Mouse (Mus musculus) hindbrain, embryonic 14.5 days (tissue): Measurements from ENCODE around the gene Myo1c. TPM values are rescaled to one million over a fixed set of nuclear protein-coding genes. Genes with fewer than 3 reads are reported as not detected.
A peak's percentile ranks its signal among the peaks of the same experiment; 100 is the strongest.

Source experiments
- ATAC-seq: fragments of 200-750 bp; cut with Nextera tagmentation; 2 replicates; pipeline ENCODE4 v1.8.0; 2017; ENCODE audit warnings: moderate number of reproducible peaks, mild to moderate bottlenecking, moderate TSS enrichment, moderate library complexity; ENCODE audit not compliant: low FRiP score
- DNase-seq: peaks from one replicate; pipeline ENCODE4 v3.0.0-alpha.2; 2015; ENCODE audit warnings: low spot score
- H3K27ac ChIP-seq: fragments of 300-500 bp; sonication (generic); 2 replicates; pipeline ENCODE4 v1.5.1; 2014; ENCODE audit warnings: mild to moderate bottlenecking, moderate library complexity
- H3K27me3 ChIP-seq: fragments of 300-500 bp; sonication (generic); 2 replicates; pipeline ENCODE4 v1.6.1; 2014; ENCODE audit warnings: mild to moderate bottlenecking, low read length, mixed read lengths; ENCODE audit not compliant: control insufficient read depth, insufficient read depth
- H3K36me3 ChIP-seq: fragments of 300-500 bp; sonication (generic); replicated peaks from 2 replicates; pipeline ENCODE4 v1.6.1; 2014; ENCODE audit not compliant: control insufficient read depth, insufficient read depth
- H3K4me1 ChIP-seq: fragments of 300-500 bp; sonication (generic); replicated peaks from 2 replicates; pipeline ENCODE4 v1.6.1; 2014; ENCODE audit warnings: antibody characterized with exemption, low read length, mixed read lengths; ENCODE audit not compliant: control insufficient read depth, insufficient read depth
- H3K4me2 ChIP-seq: fragments of 300-500 bp; sonication (generic); replicated peaks from 2 replicates; pipeline ENCODE4 v1.6.1; 2014; ENCODE audit warnings: mild to moderate bottlenecking, moderate library complexity
- H3K4me3 ChIP-seq: fragments of 300-500 bp; sonication (generic); replicated peaks from 2 replicates; pipeline ENCODE4 v1.5.1; 2014; ENCODE audit warnings: mild to moderate bottlenecking, low read length
- H3K9ac ChIP-seq: fragments of 300-500 bp; sonication (generic); 2 replicates; pipeline ENCODE4 v1.6.1; 2014
- H3K9me3 ChIP-seq: fragments of 300-500 bp; sonication (generic); 2 replicates; pipeline ENCODE4 v1.6.1; 2016; ENCODE audit warnings: low read length; ENCODE audit not compliant: control insufficient read depth
- WGBS: fragments of 180-500 bp; shearing (Covaris S2); extraction: QIAGEN DNeasy Blood & Tissue Kit; methylation state at CpG from one replicate; pipeline ENCODE4 v1.1.7; 2014; 5-methylcytosine and 5-hydroxymethylcytosine counted together
- polyA plus RNA-seq: library from polyadenylated mRNA; unstranded; fragments of >200 nt; fragmentation: Nextera tagmentation; extraction: Ambion mirVana; gene quantifications from 2 replicates; pipeline ENCODE4 v1.2.1, GENCODE M21; 2014

The Myo1c gene
- polyA plus RNA-seq, 1 experiment from 2014 or later: 8.7 TPM

- H3K9ac ChIP-seq: peak overlapping the region; percentile 52
- no peak overlapping the region for H3K27ac ChIP-seq
- peak; percentile 32 for ATAC-seq
- peaks cover 37% of the 10 kb centered on the region for H3K27me3 ChIP-seq
- peak; percentile 60 for DNase-seq
- no peaks in the 10 kb centered on the region for H3K36me3 ChIP-seq
- WGBS: 1% methylated on average over 39 of the region's 45 CpGs
- H3K4me1 ChIP-seq: peaks cover 19% of the 10 kb centered on the region; the same call in 1 of the 2 replicates
- peak overlapping the region; percentile 43 for H3K4me3 ChIP-seq
- H3K4me2 ChIP-seq: peak overlapping the region; percentile 73
- no peaks in the 10 kb centered on the region for H3K9me3 ChIP-seq
Measured at GRCm38 (mm10) chr11:75653781-75654470, 3.6 kb downstream of the Myo1c start.

DNA sequence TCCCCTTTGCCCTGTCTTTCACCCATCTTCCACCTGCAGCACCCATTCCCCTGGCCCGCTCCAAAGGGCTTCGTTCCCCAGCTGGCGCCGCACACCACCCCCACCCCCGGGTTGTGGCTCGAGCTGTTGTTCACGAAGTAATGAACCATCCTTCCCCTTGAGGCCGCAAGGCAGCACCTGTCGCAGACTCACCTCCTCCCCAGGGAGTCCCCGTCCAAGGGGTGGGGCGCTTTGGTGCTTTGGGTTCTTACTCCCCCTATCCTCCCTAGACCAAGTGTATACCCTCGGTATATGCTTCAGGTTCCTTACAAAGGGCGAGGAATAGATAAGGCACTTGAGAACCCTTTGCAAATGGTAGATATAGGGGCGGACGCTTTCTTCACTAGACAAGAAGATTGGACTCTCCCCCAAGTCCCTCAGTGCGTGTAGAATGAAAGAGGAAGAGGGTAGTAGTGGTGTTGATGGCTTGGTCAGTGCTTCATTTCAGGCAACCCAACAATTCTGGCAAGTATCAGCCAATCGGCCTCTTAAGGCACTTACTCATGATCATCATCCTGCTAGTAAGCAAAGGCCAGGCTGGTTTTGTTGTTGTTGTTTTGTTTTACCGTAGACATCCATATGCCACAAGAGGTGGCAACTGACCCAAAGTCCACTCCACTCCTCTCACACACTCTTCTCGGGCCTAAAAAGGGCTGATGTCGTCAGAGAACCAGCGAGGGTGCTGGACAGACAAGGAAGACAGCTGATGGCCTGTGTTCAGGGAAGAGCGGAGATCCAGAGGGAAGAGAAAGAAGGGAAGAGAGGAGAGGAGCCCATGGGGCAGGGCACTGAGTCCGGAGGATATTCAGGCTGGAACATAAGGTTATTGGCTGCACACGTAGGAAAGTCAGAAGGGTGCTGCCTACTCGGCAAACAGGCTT is 4.4 kb downstream of the Myo1c start:
- H3K9me3 ChIP-seq: no peaks in the 10 kb centered on the region
- no peak overlapping the region for H3K27ac ChIP-seq
- H3K4me2 ChIP-seq: peak overlapping the region; percentile 73
- peaks cover 37% of the 10 kb centered on the region for H3K27me3 ChIP-seq
- ATAC-seq (no peak), DNase-seq (no peak)
- H3K36me3 ChIP-seq: no peaks in the 10 kb centered on the region
- H3K4me1 ChIP-seq: peaks cover 19% of the 10 kb centered on the region; the same call in 1 of the 2 replicates
- WGBS: 41% methylated on average over 25 of the region's 25 CpGs
- peak overlapping the region; percentile 43 for H3K4me3 ChIP-seq
- H3K9ac ChIP-seq: peak overlapping the region; percentile 52; the same call in 1 of the 2 replicates

- H3K4me2 ChIP-seq: peak overlapping the region; percentile 68
- peaks cover 37% of the 10 kb centered on the region for H3K27me3 ChIP-seq
- H3K4me3 ChIP-seq: peak overlapping the region; percentile 39
- no peaks in the 10 kb centered on the region for H3K9me3 ChIP-seq
- H3K9ac ChIP-seq: peak overlapping the region; percentile 69
- ATAC-seq (peak; percentile 34; the same call in 1 of the 2 replicates), DNase-seq (peak; percentile 30)
- no peak overlapping the region for H3K27ac ChIP-seq
- WGBS: 2% methylated on average over 78 of the region's 78 CpGs
- peaks cover 2% of the 10 kb centered on the region; the same call in 1 of the 2 replicates for H3K36me3 ChIP-seq
- peaks cover 19% of the 10 kb centered on the region; the same call in 1 of the 2 replicates for H3K4me1 ChIP-seq
Measured at GRCm38 (mm10) chr11:75655621-75656545, 5.6 kb downstream of the Myo1c start.

DNA sequence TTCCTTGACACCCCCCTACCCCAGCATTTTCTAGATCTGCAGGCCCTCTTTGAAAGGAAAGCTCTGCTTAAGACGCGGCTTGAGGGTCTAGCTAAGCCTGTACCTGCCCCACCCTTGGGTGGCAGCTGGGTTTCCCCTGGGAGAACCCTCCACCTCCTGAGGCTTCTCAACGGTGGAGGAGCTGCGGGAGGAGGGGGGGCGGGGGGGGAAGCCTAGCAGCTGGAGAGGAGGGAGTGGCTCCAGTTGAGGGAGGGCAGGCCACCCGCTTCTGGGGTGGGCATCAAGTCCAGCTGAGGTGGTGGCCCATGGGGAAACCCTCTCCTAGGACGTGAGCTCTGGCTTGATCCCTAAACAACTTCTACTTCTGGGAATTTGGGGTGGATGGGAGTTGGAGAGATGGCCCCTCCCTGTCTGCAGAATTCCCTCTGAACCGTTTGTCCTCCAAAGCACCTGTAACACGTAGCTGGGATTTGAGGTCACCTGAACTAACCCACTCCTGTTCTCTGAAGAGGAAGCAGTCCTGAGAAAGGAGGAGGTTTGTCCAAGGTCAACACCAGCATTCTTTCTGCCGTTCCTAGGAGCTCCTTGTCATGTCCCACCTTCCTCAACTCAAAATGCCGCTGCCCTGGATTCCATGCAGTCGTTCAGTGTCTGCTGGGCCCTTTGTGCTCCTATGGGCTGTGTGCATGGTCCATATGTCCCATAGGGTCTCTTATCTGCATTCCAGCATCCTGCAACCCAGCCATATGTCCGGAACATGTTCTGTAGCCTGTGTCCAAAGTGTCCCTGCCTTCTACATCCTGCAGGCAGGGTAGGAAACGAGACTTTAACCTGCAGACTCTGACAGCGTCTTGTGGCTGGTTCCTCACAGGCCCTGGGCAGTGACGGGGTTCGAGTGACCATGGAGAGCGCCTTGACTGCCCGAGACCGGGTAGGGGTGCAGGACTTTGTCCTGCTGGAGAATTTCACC is 6.6 kb downstream of the Myo1c start:
- Histone ChIP-seq H3K9me3 (no peaks in the 10 kb centered on the region), H3K4me3 (peak overlapping the region; percentile 39), H3K4me1 (peaks cover 19% of the 10 kb centered on the region; the same call in 1 of the 2 replicates), H3K9ac (peak overlapping the region; percentile 69; the same call in 1 of the 2 replicates), H3K27ac (no peak overlapping the region), H3K4me2 (peak overlapping the region; percentile 68), H3K36me3 (peaks cover 9% of the 10 kb centered on the region; the same call in 1 of the 2 replicates), H3K27me3 (peaks cover 37% of the 10 kb centered on the region)
- 62% methylated on average over 19 of the region's 20 CpGs for WGBS
- ATAC-seq: no peak
- DNase-seq: no peak

- Histone ChIP-seq H3K9ac (no peak overlapping the region), H3K4me2 (no peak overlapping the region), H3K27ac (no peak overlapping the region), H3K4me1 (peaks cover 19% of the 10 kb centered on the region; the same call in 1 of the 2 replicates), H3K27me3 (peaks cover 35% of the 10 kb centered on the region), H3K9me3 (no peaks in the 10 kb centered on the region), H3K4me3 (no peak overlapping the region), H3K36me3 (peaks cover 17% of the 10 kb centered on the region; the same call in 1 of the 2 replicates)
- ATAC-seq (no peak), DNase-seq (no peak)
Measured at GRCm38 (mm10) chr11:75657841-75658240, 7.5 kb downstream of the Myo1c start.

DNA sequence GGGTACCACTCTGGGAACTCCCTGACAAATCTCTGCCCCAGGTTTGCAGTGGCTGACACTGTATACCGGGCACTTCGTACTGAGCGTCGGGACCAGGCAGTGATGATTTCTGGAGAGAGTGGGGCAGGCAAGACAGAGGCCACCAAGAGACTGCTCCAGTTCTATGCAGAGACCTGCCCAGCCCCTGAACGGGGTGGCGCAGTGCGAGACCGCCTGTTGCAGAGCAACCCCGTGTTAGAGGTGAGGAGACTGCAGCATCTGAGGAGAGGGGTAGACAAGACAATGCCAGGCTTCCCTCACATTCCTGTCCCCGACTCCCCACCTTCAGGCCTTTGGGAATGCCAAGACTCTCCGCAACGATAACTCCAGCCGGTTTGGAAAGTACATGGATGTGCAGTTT is 8.0 kb downstream of the Myo1c start:
- 95% methylated on average over 13 of the region's 13 CpGs for WGBS
- peaks cover 17% of the 10 kb centered on the region; the same call in 1 of the 2 replicates for H3K4me1 ChIP-seq
- H3K27ac ChIP-seq: no peak overlapping the region
- ATAC-seq: no peak
- no peak overlapping the region for H3K4me3 ChIP-seq
- H3K9ac ChIP-seq: no peak overlapping the region
- peaks cover 17% of the 10 kb centered on the region; the same call in 1 of the 2 replicates for H3K36me3 ChIP-seq
- H3K9me3 ChIP-seq: no peaks in the 10 kb centered on the region
- DNase-seq: no peak
- H3K27me3 ChIP-seq: peaks cover 30% of the 10 kb centered on the region
- no peak overlapping the region for H3K4me2 ChIP-seq

GRCm38 (mm10) chr11:75658996-75659750 is 8.9 kb downstream of the Myo1c start:
- Histone ChIP-seq H3K4me3 (no peak overlapping the region), H3K27me3 (peaks cover 22% of the 10 kb centered on the region; the same call in 1 of the 2 replicates)

More at GRCm38 (mm10) chr11:75658996-75659750, 8.9 kb downstream of the Myo1c start:
- no peak for ATAC-seq
- no peak for DNase-seq
- Histone ChIP-seq H3K27ac (no peak overlapping the region), H3K4me2 (no peak overlapping the region), H3K9me3 (no peaks in the 10 kb centered on the region), H3K9ac (no peak overlapping the region), H3K36me3 (peaks cover 17% of the 10 kb centered on the region; the same call in 1 of the 2 replicates), H3K4me1 (peaks cover 8% of the 10 kb centered on the region; the same call in 1 of the 2 replicates)
- WGBS: 87% methylated on average over 14 of the region's 14 CpGs
